Mouse (Mus musculus) brain, embryonic 14.5 days (tissue): ENCODE measurements at regions not wholly inside any gene's neighbourhood (a gene's known extent, or its start where the extent isn't known, plus 50 kb on each side); places are given as distances from the start of the nearest gene placed in this dataset.

ENCODE experiments used
- CTCF ChIP-seq: fragments of 200-500 bp; IDR thresholded peaks from 2 replicates; pipeline ENCODE4 v1.5.1; 2012; ENCODE audit warnings: inconsistent platforms, mild to moderate bottlenecking, moderate library complexity, borderline replicate concordance; ENCODE audit not compliant: insufficient read depth, insufficient read length; ENCODE audit errors: extremely low read depth
- POLR2A ChIP-seq: fragments of 200-500 bp; IDR thresholded peaks from 2 replicates; pipeline ENCODE4 v1.6.1; 2012; ENCODE audit warnings: mild to moderate bottlenecking, inconsistent platforms, borderline replicate concordance; ENCODE audit not compliant: poor library complexity, insufficient read depth, insufficient read length, severe bottlenecking; ENCODE audit errors: extremely low read depth

- TF ChIP-seq POLR2A (no peak), CTCF (no peak)
These were observed 255.8 kb upstream of the Ctso start for GRCm38 (mm10) chr3:81676570-81676969.
